Mouse (Mus musculus): Measurements from ENCODE around the gene Ugt1a6a. TPM values are rescaled to one million over a fixed set of nuclear protein-coding genes. Genes with fewer than 3 reads are reported as not detected.
A peak's percentile ranks its signal among the peaks of the same experiment; 100 is the strongest.

The Ugt1a6a gene
- polyA plus RNA-seq, 1 experiment from 2014 or later, result 0.19 TPM

DNA sequence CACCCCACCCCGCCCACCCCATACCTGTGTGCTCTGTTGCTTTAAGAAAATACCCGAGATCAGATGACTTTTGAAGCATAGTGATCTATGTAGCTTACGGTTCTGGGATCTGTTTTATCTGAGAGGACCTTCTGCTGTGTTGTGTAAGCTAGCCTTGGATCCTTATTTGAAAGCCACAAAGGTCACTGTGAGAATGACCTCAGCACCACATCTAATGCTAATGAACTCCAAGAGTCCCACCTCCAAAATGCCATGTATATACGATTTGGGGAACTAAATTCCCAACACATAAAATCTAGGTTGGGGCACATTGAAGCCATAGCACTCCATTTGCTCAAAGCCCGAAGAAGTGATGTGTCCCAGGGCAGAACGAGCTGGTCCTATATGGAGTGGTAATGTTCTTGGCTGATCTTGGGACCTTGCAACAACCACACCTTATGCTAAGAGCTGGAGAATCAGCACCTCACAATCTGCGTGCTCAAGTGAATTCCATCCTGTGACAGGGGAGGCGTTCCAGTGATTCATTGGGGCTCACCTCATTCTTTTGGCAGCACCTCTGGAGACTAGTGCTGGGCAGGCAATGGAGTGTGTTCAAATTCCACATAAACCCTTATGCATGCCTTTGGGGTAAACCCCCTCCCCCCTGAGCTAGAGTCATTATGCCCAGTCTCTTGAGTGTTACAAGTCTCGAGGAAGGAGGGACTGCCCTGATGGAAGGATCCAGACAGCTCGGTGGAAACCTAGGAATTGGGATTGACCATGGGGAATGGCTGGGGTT lies 122.5 kb downstream of the Ugt1a6a start:
- Histone ChIP-seq H3K9ac (no peak overlapping the region), H3K4me2 (no peak overlapping the region), H3K36me3 (peaks cover 28% of the 10 kb centered on the region), H3K27ac (replicated peaks) (no peak overlapping the region), H3K9me3 (peaks cover 56% of the 10 kb centered on the region), H3K4me1 (peaks cover 21% of the 10 kb centered on the region), H3K27me3 (replicated peaks) (no peaks in the 10 kb centered on the region), H3K4me3 (no peak overlapping the region)
- ATAC-seq (ENCODE audit: extremely low read depth, insufficient number of reproducible peaks, low FRiP score, low TSS enrichment), result no peak
- WGBS, result 68% methylated on average over 10 of the region's 10 CpGs

- Histone ChIP-seq H3K27me3 (replicated peaks) (no peaks in the 10 kb centered on the region), H3K36me3 (peaks cover 34% of the 10 kb centered on the region), H3K4me1 (peaks cover 27% of the 10 kb centered on the region), H3K4me2 (no peak overlapping the region), H3K9me3 (peaks cover 50% of the 10 kb centered on the region), H3K4me3 (no peak overlapping the region), H3K27ac (replicated peaks) (no peak overlapping the region), H3K9ac (no peak overlapping the region)
- ATAC-seq (ENCODE audit: extremely low read depth, insufficient number of reproducible peaks, low FRiP score, low TSS enrichment), result no peak
- WGBS, result 73% methylated on average over 6 of the region's 6 CpGs
Measured at GRCm38 (mm10) chr1:88257681-88258080, 123.1 kb downstream of the Ugt1a6a start.

DNA sequence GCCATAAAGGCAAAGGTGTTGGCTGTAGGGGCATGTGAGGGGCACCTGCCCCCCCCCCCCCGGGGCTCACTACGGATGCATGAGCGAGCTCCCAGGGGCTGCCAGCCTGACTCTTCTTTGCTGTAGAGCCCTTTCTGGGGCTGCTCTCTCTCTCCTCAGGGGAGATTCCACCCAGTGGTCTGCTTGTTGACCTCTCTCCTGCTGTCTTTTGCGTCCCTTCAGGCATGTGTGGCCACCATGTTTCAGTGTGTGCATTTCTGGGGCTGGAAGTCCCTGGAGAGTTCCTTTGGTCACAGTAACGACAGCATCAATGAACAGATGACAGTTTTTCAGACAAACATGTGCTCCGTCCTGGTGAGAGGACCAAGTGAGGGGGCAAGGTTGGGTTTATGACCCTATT lies 123.8 kb downstream of the Ugt1a6a start:
- peaks cover 43% of the 10 kb centered on the region for H3K9me3 ChIP-seq
- H3K27me3 ChIP-seq (replicated peaks), result no peaks in the 10 kb centered on the region
- H3K4me3 ChIP-seq, result no peak overlapping the region
- ATAC-seq (ENCODE audit: extremely low read depth, insufficient number of reproducible peaks, low FRiP score, low TSS enrichment), result no peak
- H3K4me2 ChIP-seq, result no peak overlapping the region
- H3K9ac ChIP-seq, result no peak overlapping the region
- peaks cover 30% of the 10 kb centered on the region for H3K4me1 ChIP-seq
- WGBS, result 64% methylated on average over 6 of the region's 6 CpGs
- peaks cover 41% of the 10 kb centered on the region for H3K36me3 ChIP-seq
- no peak overlapping the region for H3K27ac ChIP-seq (replicated peaks)

DNA sequence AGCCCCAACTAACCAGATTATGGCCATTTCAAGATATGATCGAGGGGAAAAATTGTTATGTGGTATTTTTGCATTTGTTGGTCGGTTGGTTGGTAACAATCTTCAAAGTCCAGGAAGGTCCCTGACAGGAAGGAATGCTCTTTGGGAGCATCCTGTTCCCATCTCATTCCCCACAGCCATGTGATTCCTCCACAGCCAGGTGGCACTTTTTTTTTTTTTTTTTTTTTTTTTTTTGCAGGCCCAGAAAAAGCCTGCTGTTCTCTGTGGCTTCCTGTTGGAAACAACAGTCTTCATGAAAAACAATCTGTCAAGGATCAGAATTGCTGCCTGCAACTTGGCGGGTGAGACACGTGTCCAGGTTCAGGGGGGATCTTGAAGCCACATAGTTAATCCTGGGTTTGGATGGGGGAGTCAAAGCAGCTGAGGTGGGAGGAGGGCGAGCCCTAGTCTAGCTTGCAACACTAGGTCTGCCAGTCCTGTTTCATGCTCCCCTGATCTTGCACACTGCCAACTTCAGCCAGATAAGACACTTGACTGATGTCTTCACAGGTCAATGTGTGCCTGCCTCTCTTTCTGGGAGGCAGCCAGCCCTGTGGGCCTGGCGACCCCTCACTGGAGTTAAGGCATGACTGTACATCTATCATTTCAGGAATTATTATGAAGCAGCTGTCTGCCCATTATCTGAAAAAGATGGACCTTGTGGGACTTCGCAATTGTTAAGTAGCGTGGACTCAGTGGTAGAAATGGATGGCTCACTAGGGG lies 124.5 kb downstream of the Ugt1a6a start:
- Histone ChIP-seq H3K4me3 (no peak overlapping the region), H3K27me3 (replicated peaks) (no peaks in the 10 kb centered on the region), H3K36me3 (peaks cover 48% of the 10 kb centered on the region), H3K27ac (replicated peaks) (no peak overlapping the region; the same call in 1 of the 2 replicates), H3K4me1 (peaks cover 30% of the 10 kb centered on the region), H3K9ac (peak overlapping the region; percentile 0; the same call in 1 of the 2 replicates), H3K4me2 (no peak overlapping the region), H3K9me3 (peaks cover 36% of the 10 kb centered on the region)
- no peak for ATAC-seq (ENCODE audit: extremely low read depth, insufficient number of reproducible peaks, low FRiP score, low TSS enrichment)
- 60% methylated on average over 8 of the region's 8 CpGs for WGBS

DNA sequence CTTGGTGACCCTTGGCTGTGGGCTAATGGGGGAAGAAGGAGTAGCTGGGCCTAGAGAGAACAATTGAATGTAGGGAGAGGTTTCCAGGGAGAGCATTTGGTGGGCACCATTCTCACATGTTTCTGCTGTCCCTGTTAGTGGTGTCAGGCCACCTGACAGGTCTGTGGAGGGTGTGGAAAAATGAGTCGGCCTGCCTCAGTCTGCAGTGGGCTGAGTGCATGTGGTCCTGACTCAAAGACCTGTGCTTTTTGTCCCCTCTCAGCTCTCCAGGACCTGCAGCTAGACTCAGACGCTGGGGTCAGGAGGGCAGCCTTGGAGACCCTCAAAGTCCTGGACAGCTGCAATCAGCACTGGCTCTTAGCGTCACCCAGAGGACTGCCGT lies 125.0 kb downstream of the Ugt1a6a start:
- no peak for ATAC-seq (ENCODE audit: extremely low read depth, insufficient number of reproducible peaks, low FRiP score, low TSS enrichment)
- 70% methylated on average over 4 of the region's 4 CpGs for WGBS
- H3K27ac ChIP-seq (replicated peaks), result no peak overlapping the region; the same call in 1 of the 2 replicates

DNA sequence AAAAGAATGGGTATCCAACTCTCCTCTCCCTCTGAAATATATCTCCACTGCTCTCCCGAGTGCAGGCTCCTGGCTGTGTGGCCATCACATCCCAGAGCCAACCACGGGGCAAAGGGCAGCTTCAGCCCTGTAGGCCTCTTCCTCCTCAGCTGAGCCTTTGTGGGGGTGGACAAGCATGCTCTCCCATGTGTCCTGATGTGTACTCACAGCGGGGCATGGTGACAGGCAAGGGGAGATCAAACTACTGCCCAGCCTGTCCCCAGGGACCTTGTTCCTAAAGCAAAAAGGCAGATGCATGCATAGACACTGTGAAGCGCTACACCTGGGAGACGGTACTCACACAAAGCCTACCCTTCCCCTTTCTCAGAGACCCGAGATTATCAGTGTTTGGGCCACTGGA lies 125.5 kb downstream of the Ugt1a6a start:
- no peak overlapping the region for H3K4me3 ChIP-seq
- WGBS, result 69% methylated on average over 6 of the region's 6 CpGs
- H3K4me2 ChIP-seq, result no peak overlapping the region
- no peak overlapping the region for H3K9ac ChIP-seq
- H3K27ac ChIP-seq (replicated peaks), result no peak overlapping the region
- H3K36me3 ChIP-seq, result peaks cover 59% of the 10 kb centered on the region
- peaks cover 37% of the 10 kb centered on the region for H3K4me1 ChIP-seq
- H3K27me3 ChIP-seq (replicated peaks), result no peaks in the 10 kb centered on the region
- peaks cover 26% of the 10 kb centered on the region for H3K9me3 ChIP-seq
- ATAC-seq (ENCODE audit: extremely low read depth, insufficient number of reproducible peaks, low FRiP score, low TSS enrichment), result no peak

More for the DNA sequence above, 125.0 kb downstream of the Ugt1a6a start:
- no peak overlapping the region for H3K4me2 ChIP-seq
- peaks cover 31% of the 10 kb centered on the region for H3K9me3 ChIP-seq
- H3K9ac ChIP-seq, result peak overlapping the region; percentile 0; the same call in 1 of the 2 replicates
- H3K27me3 ChIP-seq (replicated peaks), result no peaks in the 10 kb centered on the region
- H3K36me3 ChIP-seq, result peaks cover 54% of the 10 kb centered on the region
- no peak overlapping the region for H3K4me3 ChIP-seq
- H3K4me1 ChIP-seq, result peaks cover 33% of the 10 kb centered on the region

DNA sequence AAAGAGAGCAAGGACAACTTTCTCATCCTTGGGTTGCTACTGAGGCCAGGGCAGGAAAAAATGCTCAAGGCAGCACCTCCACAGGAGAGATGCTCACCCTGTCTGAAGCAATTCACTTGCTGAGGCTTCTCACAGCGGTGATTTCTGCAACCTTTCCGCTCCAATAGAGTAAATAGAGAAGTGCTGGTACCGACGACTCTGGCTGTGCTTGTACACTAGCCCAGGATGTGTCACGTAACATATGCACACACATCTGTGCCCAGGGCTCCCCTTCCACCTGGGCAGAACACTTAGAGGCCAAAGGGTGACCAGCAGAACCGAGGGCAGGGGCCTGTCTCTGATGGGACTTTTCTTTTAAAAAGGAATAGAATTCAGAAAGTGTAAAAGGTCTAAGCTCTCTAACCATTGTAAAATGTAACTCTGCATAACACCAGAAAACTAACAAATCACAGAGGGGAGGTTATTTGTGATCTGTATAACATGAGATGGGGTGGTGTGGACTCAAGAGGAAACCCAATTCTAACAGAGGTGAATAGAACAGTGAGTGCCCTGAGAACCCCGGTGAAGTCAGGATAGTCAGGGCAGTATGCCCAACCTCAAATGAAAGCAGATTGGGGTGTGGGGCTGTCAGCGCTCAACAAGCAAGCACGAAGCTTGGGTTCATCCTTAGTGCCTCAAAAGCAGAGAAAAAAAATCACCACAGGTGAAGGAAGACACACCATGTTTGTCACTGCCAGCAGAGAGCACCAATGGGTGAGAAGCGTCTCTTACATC lies 126.2 kb downstream of the Ugt1a6a start:
- H3K4me1 ChIP-seq, result peaks cover 43% of the 10 kb centered on the region
- H3K36me3 ChIP-seq, result peaks cover 65% of the 10 kb centered on the region
- no peak overlapping the region for H3K4me2 ChIP-seq
- ATAC-seq (ENCODE audit: extremely low read depth, insufficient number of reproducible peaks, low FRiP score, low TSS enrichment), result no peak
- H3K9me3 ChIP-seq, result peaks cover 19% of the 10 kb centered on the region
- no peak overlapping the region for H3K27ac ChIP-seq (replicated peaks)
- no peak overlapping the region for H3K4me3 ChIP-seq
- H3K27me3 ChIP-seq (replicated peaks), result no peaks in the 10 kb centered on the region
- no peak overlapping the region for H3K9ac ChIP-seq
- WGBS, result 81% methylated on average over 10 of the region's 10 CpGs

DNA sequence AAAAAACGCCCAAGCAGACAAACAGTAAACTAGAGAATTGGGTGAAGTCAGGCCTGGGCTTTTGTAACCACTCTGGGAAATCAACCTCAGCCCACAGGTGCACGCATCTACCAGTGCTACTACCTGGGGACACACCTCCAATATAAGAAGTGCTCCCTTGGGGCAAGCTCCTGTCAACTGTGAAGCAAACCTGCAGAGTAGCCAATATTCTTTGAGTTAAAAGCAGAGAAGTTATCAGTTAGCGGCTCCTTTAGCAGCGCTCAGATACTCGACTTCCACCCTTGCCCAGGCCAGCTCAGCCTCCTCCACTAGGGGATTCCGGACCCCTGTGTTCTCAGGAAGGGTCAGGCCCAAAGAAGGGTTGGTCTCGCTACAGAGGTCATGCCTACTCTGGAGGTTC lies 127.1 kb downstream of the Ugt1a6a start:
- Histone ChIP-seq H3K9ac (no peak overlapping the region), H3K4me1 (peaks cover 43% of the 10 kb centered on the region), H3K27ac (replicated peaks) (no peak overlapping the region), H3K36me3 (peaks cover 75% of the 10 kb centered on the region), H3K4me3 (no peak overlapping the region), H3K9me3 (peaks cover 10% of the 10 kb centered on the region), H3K27me3 (replicated peaks) (no peaks in the 10 kb centered on the region), H3K4me2 (no peak overlapping the region)
- WGBS, result 77% methylated on average over 7 of the region's 7 CpGs
- no peak for ATAC-seq (ENCODE audit: extremely low read depth, insufficient number of reproducible peaks, low FRiP score, low TSS enrichment)

DNA sequence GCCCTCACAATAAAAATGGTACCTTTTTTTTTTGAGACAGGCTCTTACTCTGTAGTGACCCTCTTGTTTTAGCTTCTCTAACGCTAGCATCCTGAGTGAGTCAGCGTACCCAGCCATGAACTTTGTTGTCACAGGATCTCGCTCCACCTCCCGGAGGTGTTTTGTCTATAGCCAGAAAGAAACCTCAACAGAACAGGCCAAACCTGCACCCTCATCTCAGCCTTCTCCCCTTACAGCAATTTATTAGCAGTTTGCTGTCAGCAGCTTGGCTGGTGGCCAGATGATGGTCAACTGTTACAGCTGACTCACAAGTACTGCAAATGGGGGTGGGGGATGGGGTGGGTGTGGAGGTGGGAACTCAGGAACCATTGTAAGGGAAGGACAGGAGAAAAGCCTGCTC lies 127.6 kb downstream of the Ugt1a6a start:
- Histone ChIP-seq H3K36me3 (peaks cover 80% of the 10 kb centered on the region), H3K9me3 (peaks cover 4% of the 10 kb centered on the region), H3K4me3 (no peak overlapping the region), H3K27me3 (replicated peaks) (no peaks in the 10 kb centered on the region), H3K4me1 (peaks cover 43% of the 10 kb centered on the region), H3K9ac (peak overlapping the region; percentile 0; the same call in 1 of the 2 replicates), H3K27ac (replicated peaks) (no peak overlapping the region), H3K4me2 (no peak overlapping the region)
- 73% methylated on average over 4 of the region's 4 CpGs for WGBS
- no peak for ATAC-seq (ENCODE audit: extremely low read depth, insufficient number of reproducible peaks, low FRiP score, low TSS enrichment)

- H3K9ac ChIP-seq, result no peak overlapping the region
- H3K4me1 ChIP-seq, result peaks cover 43% of the 10 kb centered on the region
- WGBS, result 74% methylated on average over 6 of the region's 6 CpGs
- no peaks in the 10 kb centered on the region for H3K9me3 ChIP-seq
- ATAC-seq (ENCODE audit: extremely low read depth, insufficient number of reproducible peaks, low FRiP score, low TSS enrichment), result no peak
- no peak overlapping the region for H3K27ac ChIP-seq (replicated peaks)
- H3K4me3 ChIP-seq, result no peak overlapping the region
- H3K27me3 ChIP-seq (replicated peaks), result no peaks in the 10 kb centered on the region
- H3K4me2 ChIP-seq, result no peak overlapping the region
- peaks cover 87% of the 10 kb centered on the region for H3K36me3 ChIP-seq
Measured at GRCm38 (mm10) chr1:88262961-88263360, 128.4 kb downstream of the Ugt1a6a start.

- no peaks in the 10 kb centered on the region for H3K27me3 ChIP-seq (replicated peaks)
- H3K9me3 ChIP-seq, result no peaks in the 10 kb centered on the region
- peaks cover 95% of the 10 kb centered on the region for H3K36me3 ChIP-seq
- H3K27ac ChIP-seq (replicated peaks), result no peak overlapping the region
- H3K4me2 ChIP-seq, result no peak overlapping the region
- H3K4me1 ChIP-seq, result peaks cover 42% of the 10 kb centered on the region
- no peak overlapping the region for H3K4me3 ChIP-seq
- no peak overlapping the region for H3K9ac ChIP-seq
- ATAC-seq (ENCODE audit: extremely low read depth, insufficient number of reproducible peaks, low FRiP score, low TSS enrichment), result no peak
- WGBS, result 90% methylated on average over 5 of the region's 5 CpGs
Measured at GRCm38 (mm10) chr1:88263778-88264177, 129.2 kb downstream of the Ugt1a6a start.
